Mouse (Mus musculus): ENCODE data around the gene Schip1. TPM values are rescaled to one million over a fixed set of nuclear protein-coding genes. Genes with fewer than 3 reads are reported as not detected.

Schip1 gene
- total and polyA plus RNA-seq, 2 experiments from 2014 or later, result 114 to 192 TPM

DNA sequence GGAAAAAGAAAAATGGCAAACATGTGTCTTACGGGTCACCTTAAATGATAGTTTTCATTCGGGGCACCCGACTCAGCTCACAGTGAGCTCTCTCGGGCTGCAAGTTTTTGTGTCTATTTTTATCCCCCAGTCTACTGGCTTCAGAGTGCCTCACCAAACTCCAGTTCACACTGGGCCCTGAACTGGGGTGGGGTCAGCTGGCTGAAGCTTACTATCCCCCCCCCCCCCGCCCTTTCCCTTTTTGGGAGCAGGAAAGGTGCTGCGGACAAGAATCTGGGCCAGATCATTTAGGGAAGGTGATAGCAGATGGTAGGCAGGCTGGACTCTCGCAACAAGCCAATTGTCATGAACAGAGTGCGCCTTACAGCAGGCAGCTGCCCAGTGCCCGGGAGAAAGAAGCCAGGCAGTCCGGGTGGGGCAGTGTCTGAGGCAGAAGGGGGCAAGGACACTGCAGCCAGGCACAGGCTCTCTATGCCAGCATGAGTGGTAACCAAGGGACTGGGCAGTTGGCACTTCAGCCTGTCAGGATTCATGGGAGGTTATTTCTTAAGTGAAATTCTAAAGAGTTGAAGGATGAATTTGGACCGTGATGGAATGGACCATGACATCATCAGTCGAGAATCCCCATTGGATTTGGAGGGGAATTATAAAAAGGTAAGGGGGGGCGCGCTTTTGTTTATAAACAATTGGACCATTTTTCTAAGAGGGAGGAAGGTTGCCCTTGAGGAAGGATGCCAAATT lies 519.3 kb downstream of the Schip1 start:
- peaks cover 14% of the 10 kb centered on the region for H3K4me1 ChIP-seq (ENCODE audit: insufficient read depth)
- H3K27ac ChIP-seq (ENCODE audit: low read depth, low read length), result peak overlapping the region; percentile 24
- peak; percentile 69 for ATAC-seq
- H3K27me3 ChIP-seq (ENCODE audit: insufficient read depth, low read length), result no peaks in the 10 kb centered on the region
- no peak overlapping the region for H3K4me3 ChIP-seq (ENCODE audit: low read depth, low read length)
- H3K36me3 ChIP-seq (ENCODE audit: insufficient read depth), result no peaks in the 10 kb centered on the region
- TF ChIP-seq CTCF (IDR thresholded peaks at IDR 0.05; ENCODE audit: low read depth), result no peak
- H3K9ac ChIP-seq, result no peak overlapping the region
- no peaks in the 10 kb centered on the region for H3K9me3 ChIP-seq (ENCODE audit: low read length)
- peak overlapping the region; percentile 18 for H3K4me2 ChIP-seq (ENCODE audit: low read depth)
- 20% methylated on average over 14 of the region's 14 CpGs for WGBS
- DNase-seq, result no peak

DNA sequence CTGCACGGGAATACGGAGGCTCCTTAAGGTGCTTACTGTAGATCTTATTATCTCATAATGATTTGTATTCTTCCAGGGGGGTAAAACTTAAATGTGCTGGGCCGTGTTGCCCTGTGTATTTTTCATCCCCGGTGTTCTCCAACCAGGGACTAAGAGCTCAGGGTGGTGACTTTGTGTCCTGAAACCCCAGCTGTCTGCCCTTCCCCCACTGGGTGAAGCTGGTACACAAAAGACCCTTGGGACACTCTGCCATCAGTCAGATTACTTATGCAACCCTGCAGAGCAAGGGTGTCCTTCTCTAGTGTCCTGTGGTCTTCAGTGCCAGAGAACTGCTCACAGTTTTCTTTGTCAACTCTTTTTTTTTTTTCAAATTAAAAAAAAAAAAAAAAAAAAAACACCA lies 520.6 kb downstream of the Schip1 start:
- WGBS, result 70% methylated on average over 4 of the region's 4 CpGs
- ATAC-seq (no peak), DNase-seq (no peak)
- Histone ChIP-seq H3K27ac (ENCODE audit: low read depth, low read length) (no peak overlapping the region), H3K4me1 (ENCODE audit: insufficient read depth) (peaks cover 11% of the 10 kb centered on the region), H3K4me2 (ENCODE audit: low read depth) (no peak overlapping the region), H3K27me3 (ENCODE audit: insufficient read depth, low read length) (no peaks in the 10 kb centered on the region), H3K9ac (no peak overlapping the region), H3K4me3 (ENCODE audit: low read depth, low read length) (no peak overlapping the region), H3K36me3 (ENCODE audit: insufficient read depth) (no peaks in the 10 kb centered on the region), H3K9me3 (ENCODE audit: low read length) (no peaks in the 10 kb centered on the region)
- TF ChIP-seq CTCF (IDR thresholded peaks at IDR 0.05; ENCODE audit: low read depth), result no peak

GRCm38 (mm10) chr3:68586646-68587064 lies 522.1 kb downstream of the Schip1 start:
- Histone ChIP-seq H3K27ac (ENCODE audit: low read depth, low read length) (no peak overlapping the region), H3K4me2 (ENCODE audit: low read depth) (no peak overlapping the region), H3K27me3 (ENCODE audit: insufficient read depth, low read length) (no peaks in the 10 kb centered on the region), H3K36me3 (ENCODE audit: insufficient read depth) (no peaks in the 10 kb centered on the region), H3K4me3 (ENCODE audit: low read depth, low read length) (no peak overlapping the region), H3K9ac (no peak overlapping the region), H3K9me3 (ENCODE audit: low read length) (no peaks in the 10 kb centered on the region), H3K4me1 (ENCODE audit: insufficient read depth) (peaks cover 11% of the 10 kb centered on the region)
- TF ChIP-seq CTCF (IDR thresholded peaks at IDR 0.05; ENCODE audit: low read depth), result no peak
- DNase-seq, result no peak
- ATAC-seq, result no peak
- 57% methylated on average over 9 of the region's 9 CpGs for WGBS

DNA sequence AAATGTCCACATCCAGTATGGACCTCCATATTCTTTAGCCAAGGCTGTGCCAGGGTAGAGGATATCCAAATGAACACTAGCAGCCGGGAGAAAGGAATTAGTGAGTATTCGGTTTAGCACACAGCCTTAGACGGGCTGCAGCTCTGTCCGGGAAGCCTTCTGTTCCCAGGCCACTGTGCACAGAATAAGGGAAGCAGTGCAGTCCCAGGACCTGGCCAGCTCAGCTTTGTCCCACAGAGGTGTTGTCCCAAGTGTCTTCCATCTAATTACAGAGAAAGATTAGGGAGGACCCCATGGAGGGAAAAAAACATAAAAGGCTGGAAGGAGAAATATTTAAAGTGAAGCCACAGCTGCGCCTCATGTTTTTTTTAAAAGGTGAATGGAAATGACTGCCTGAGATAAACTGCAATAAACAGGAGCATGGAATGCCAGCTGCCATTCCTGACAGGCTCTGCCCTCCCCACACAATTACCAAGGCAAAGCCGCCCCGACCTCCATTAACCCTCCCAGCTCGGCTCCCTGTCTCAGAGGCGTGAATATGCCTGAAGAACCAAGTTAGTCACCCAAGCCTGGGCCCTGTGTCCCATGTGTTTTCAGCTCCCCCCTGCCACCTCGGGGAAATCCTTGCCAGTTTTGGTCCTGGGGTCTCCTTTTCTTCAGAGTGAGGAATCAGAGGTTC lies 523.1 kb downstream of the Schip1 start:
- H3K36me3 ChIP-seq (ENCODE audit: insufficient read depth), result no peaks in the 10 kb centered on the region
- no peaks in the 10 kb centered on the region for H3K27me3 ChIP-seq (ENCODE audit: insufficient read depth, low read length)
- no peak overlapping the region for H3K4me2 ChIP-seq (ENCODE audit: low read depth)
- TF ChIP-seq CTCF (IDR thresholded peaks at IDR 0.05; ENCODE audit: low read depth), result no peak
- H3K4me3 ChIP-seq (ENCODE audit: low read depth, low read length), result no peak overlapping the region
- no peak for DNase-seq
- no peaks in the 10 kb centered on the region for H3K9me3 ChIP-seq (ENCODE audit: low read length)
- peaks cover 8% of the 10 kb centered on the region for H3K4me1 ChIP-seq (ENCODE audit: insufficient read depth)
- ATAC-seq, result peak; percentile 18; the same call in 1 of the 2 replicates
- WGBS, result 34% methylated on average over 10 of the region's 10 CpGs
- H3K27ac ChIP-seq (ENCODE audit: low read depth, low read length), result peak overlapping the region; percentile 45; the same call in 1 of the 2 replicates
- no peak overlapping the region for H3K9ac ChIP-seq

GRCm38 (mm10) chr3:68589220-68589840 lies 524.7 kb downstream of the Schip1 start:
- Histone ChIP-seq H3K4me2 (ENCODE audit: low read depth) (no peak overlapping the region), H3K27me3 (ENCODE audit: insufficient read depth, low read length) (no peaks in the 10 kb centered on the region), H3K9me3 (ENCODE audit: low read length) (no peaks in the 10 kb centered on the region), H3K9ac (no peak overlapping the region), H3K4me3 (ENCODE audit: low read depth, low read length) (no peak overlapping the region), H3K4me1 (ENCODE audit: insufficient read depth) (peaks cover 8% of the 10 kb centered on the region; the same call in 1 of the 2 replicates), H3K27ac (ENCODE audit: low read depth, low read length) (no peak overlapping the region), H3K36me3 (ENCODE audit: insufficient read depth) (no peaks in the 10 kb centered on the region)
- WGBS, result 80% methylated on average over 9 of the region's 9 CpGs
- ATAC-seq (0 out of 2 replicates have a peak, but pooled peaks have one; percentile 8), DNase-seq (no peak)
- no peak for TF ChIP-seq CTCF (IDR thresholded peaks at IDR 0.05; ENCODE audit: low read depth)

DNA sequence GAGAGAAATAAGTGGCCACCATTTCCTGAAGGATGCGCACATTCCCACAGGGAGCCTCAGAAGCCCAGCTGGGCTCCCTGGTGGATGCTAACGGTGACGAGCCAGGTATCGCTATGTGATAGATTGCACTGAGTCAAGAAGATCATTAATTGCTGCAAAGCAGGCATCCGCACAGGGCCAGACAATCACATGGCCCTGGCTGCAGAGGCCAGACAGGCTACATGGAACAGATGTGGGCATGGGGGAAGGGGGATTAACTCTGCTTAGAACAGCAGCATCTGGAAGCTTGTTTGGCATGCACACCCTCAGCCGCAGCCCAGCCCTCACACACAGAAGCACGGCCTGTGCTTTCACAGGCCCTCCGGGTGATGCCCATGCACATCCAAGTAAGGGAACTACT lies 525.8 kb downstream of the Schip1 start:
- Histone ChIP-seq H3K27me3 (ENCODE audit: insufficient read depth, low read length) (no peaks in the 10 kb centered on the region), H3K4me1 (ENCODE audit: insufficient read depth) (peaks cover 14% of the 10 kb centered on the region), H3K4me3 (ENCODE audit: low read depth, low read length) (no peak overlapping the region), H3K36me3 (ENCODE audit: insufficient read depth) (no peaks in the 10 kb centered on the region), H3K4me2 (ENCODE audit: low read depth) (no peak overlapping the region), H3K9me3 (ENCODE audit: low read length) (no peaks in the 10 kb centered on the region), H3K9ac (no peak overlapping the region), H3K27ac (ENCODE audit: low read depth, low read length) (no peak overlapping the region)
- TF ChIP-seq CTCF (IDR thresholded peaks at IDR 0.05; ENCODE audit: low read depth), result no peak
- 62% methylated on average over 8 of the region's 8 CpGs for WGBS
- no peak for DNase-seq
- no peak for ATAC-seq

DNA sequence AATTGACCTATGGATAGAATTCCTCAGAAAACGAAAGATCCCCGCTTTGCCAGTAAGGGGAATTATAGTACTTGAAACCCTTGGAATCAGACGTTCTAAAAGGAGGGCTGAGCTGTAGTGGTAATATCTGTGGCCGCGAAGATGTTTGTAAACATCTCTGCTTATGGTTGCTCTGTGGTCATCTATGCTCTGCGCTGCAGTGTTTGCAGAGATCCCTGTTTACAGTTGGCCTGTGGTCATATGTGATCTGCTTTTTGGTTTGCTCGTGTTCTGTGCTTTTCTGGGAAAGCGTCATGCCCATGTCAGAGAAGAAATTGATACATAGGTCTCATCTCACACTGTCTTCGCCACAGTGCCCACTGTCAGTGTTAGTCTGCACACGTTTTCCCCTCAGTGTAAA lies 528.0 kb downstream of the Schip1 start:
- no peak for TF ChIP-seq CTCF (IDR thresholded peaks at IDR 0.05; ENCODE audit: low read depth)
- Histone ChIP-seq H3K4me2 (ENCODE audit: low read depth) (no peak overlapping the region), H3K4me3 (ENCODE audit: low read depth, low read length) (no peak overlapping the region), H3K27ac (ENCODE audit: low read depth, low read length) (peak overlapping the region; percentile 9; the same call in 1 of the 2 replicates), H3K9ac (no peak overlapping the region), H3K4me1 (ENCODE audit: insufficient read depth) (peaks cover 14% of the 10 kb centered on the region), H3K27me3 (ENCODE audit: insufficient read depth, low read length) (no peaks in the 10 kb centered on the region), H3K36me3 (ENCODE audit: insufficient read depth) (no peaks in the 10 kb centered on the region), H3K9me3 (ENCODE audit: low read length) (no peaks in the 10 kb centered on the region)
- DNase-seq (no peak), ATAC-seq (no peak)
- WGBS, result 84% methylated on average over 10 of the region's 10 CpGs
